Mouse (Mus musculus) cerebellum, adult 2 months (tissue): Measurements from ENCODE around the gene Mst1. TPM values are rescaled to one million over a fixed set of nuclear protein-coding genes. Genes with fewer than 3 reads are reported as not detected.

Experiments used
- DNase-seq, 2 experiments: peaks; one replicate each; pipeline ENCODE4 v3.0.0; 2021
- H3K27ac ChIP-seq: fragments of 200-500 bp; 2 replicates; pipeline ENCODE4 v1.5.1; 2012; ENCODE audit warnings: low read length, control low read depth, inconsistent platforms; ENCODE audit not compliant: insufficient read depth
- H3K27me3 ChIP-seq: fragments of 200-500 bp; 2 replicates; pipeline ENCODE4 v1.6.1; 2012; ENCODE audit warnings: inconsistent platforms, mild to moderate bottlenecking, low read length, moderate library complexity; ENCODE audit not compliant: control insufficient read depth, insufficient read depth
- H3K4me1 ChIP-seq: fragments of 200-500 bp; 2 replicates; pipeline ENCODE4 v1.6.1; 2011; ENCODE audit warnings: low read length; ENCODE audit not compliant: control insufficient read depth, insufficient read depth
- H3K4me3 ChIP-seq: fragments of 200-500 bp; replicated peaks from 2 replicates; pipeline ENCODE3; 2011; ENCODE audit warnings: mild to moderate bottlenecking, low read depth, low read length, control low read depth; ENCODE audit not compliant: insufficient read depth
- CTCF ChIP-seq: fragments of 200-500 bp; IDR thresholded peaks from 2 replicates; pipeline ENCODE4 v1.5.1; 2011; ENCODE audit warnings: low read depth, mild to moderate bottlenecking, control low read depth, low read length, moderate library complexity, borderline replicate concordance; ENCODE audit not compliant: insufficient read depth
- POLR2A ChIP-seq: fragments of 200-500 bp; IDR thresholded peaks from 2 replicates; pipeline ENCODE4 v1.6.1; 2011; ENCODE audit warnings: low read length, control low read depth, borderline replicate concordance; ENCODE audit not compliant: insufficient read depth
- WGBS: fragments of 180-500 bp; shearing (Covaris S2); methylation state at CpG from one replicate; pipeline ENCODE4 v1.1.7; 2018; 5-methylcytosine and 5-hydroxymethylcytosine counted together
- polyA plus RNA-seq: library from polyadenylated mRNA; depleted of rRNA; stranded (reverse); fragments of >200 nt; gene quantifications from 2 replicates; pipeline ENCODE4 v1.2.3, GENCODE M21; 2012

Gene Mst1
- polyA plus RNA-seq, 1 experiment: 0.13 TPM

DNA sequence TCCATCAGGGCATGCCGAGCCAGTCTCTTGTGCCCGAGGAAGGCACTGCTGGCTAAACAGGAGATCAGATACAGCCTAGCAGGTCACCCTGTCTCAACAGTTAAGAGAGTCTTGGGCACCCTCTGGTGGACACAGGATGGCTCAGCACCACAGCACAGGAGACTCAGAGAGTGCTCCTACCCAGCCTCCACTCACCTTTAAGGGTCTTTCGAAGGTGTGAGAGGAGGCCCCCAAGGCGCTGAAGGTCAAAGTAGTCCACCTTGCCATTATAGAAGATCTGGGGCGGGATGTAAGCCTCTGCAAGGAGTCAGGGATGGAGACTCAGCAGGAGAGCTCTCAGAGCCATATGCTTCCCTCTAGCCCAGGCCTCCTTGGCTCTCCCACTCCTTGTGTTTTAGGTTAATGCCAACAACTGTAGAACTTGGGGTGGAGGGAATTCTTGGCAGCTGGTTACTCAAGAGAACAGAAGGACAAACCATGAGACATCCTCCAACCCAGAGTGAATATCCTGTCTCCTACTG, 14.7 kb upstream of the Mst1 start:
- TF ChIP-seq POLR2A: no peak
- TF ChIP-seq CTCF: peak; percentile 82
- DNase-seq: peak; percentile 88
- WGBS: 6% methylated on average over 5 of the region's 5 CpGs
- Histone ChIP-seq H3K4me3 (no peak overlapping the region), H3K27me3 (no peaks in the 10 kb centered on the region), H3K27ac (peak overlapping the region; percentile 97), H3K4me1 (peaks cover 49% of the 10 kb centered on the region)

DNA sequence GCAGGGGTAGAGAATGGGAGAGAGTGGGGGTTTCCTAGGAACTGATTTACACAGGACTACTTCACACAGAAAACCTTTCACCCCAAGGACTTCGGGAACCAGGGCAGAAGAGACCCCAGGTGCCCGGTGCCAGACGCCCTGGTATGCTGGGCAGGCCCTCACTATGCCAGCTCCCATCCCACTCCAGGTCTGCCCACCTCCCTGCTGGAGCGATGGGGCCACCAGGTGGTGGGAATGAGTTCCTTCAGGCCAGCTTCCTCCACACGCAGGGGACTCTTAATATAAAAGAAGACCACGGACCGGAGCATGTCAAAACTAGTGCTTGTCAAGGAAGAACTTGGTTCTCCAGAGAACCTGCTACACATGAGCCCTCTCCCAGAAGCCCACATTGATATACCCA, 13.0 kb upstream of the Mst1 start:
- Histone ChIP-seq H3K27ac (peak overlapping the region; percentile 97), H3K4me1 (peaks cover 60% of the 10 kb centered on the region), H3K4me3 (no peak overlapping the region), H3K27me3 (no peaks in the 10 kb centered on the region)
- WGBS: 52% methylated on average over 7 of the region's 7 CpGs
- peak in 1 of 2 experiments; percentile 34 for DNase-seq
- TF ChIP-seq POLR2A: no peak
- TF ChIP-seq CTCF: no peak

DNA sequence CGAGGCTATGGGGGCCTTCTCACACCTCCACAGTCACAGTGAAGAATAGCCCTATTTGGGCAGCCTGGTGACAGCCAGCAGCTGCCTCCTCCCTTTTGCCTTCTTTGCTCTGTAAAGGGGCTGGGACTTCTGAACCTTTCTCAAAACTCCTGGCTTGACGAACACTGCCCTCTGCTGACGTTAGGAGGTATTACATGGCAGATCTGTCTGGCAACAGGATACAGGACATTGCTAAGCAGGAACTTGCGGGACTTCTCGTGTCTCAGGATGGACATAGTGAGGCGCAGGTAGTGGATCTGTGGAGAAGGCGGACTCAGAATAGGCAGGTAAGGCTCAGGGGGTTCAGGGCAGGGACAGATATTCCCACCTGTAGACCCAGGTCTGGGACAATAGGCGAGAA, 12.3 kb upstream of the Mst1 start:
- Histone ChIP-seq H3K27me3 (no peaks in the 10 kb centered on the region), H3K4me1 (peaks cover 67% of the 10 kb centered on the region), H3K4me3 (no peak overlapping the region), H3K27ac (no peak overlapping the region; the same call in 1 of the 2 replicates)
- 15% methylated on average over 8 of the region's 8 CpGs for WGBS
- TF ChIP-seq CTCF (peak; percentile 91), POLR2A (no peak)
- peak; percentile 87 to 93 for DNase-seq

DNA sequence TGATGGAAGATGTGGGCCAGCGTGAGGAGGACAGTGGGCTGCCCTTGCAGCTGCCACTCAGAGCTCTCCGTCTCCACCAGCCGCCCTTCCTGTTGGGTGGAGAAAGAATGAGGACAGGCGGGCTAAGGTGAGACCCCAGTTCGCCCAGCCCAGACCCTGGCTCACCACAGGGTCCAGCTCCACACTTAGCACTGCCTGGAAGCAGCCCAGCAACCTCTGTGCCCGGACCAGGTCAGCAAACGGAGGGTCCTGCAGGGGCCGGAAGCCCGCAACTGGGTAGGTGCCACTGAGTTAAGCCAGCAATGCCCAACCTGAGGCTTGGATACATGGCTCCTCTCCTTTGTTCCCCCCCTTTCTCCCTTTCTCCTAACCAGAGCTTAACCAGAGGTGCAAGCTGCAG, 11.2 kb upstream of the Mst1 start:
- Histone ChIP-seq H3K4me3 (no peak overlapping the region), H3K4me1 (peaks cover 69% of the 10 kb centered on the region), H3K27ac (no peak overlapping the region), H3K27me3 (no peaks in the 10 kb centered on the region)
- WGBS: 88% methylated on average over 9 of the region's 9 CpGs
- TF ChIP-seq CTCF (no peak), POLR2A (no peak)
- no peak for DNase-seq

DNA sequence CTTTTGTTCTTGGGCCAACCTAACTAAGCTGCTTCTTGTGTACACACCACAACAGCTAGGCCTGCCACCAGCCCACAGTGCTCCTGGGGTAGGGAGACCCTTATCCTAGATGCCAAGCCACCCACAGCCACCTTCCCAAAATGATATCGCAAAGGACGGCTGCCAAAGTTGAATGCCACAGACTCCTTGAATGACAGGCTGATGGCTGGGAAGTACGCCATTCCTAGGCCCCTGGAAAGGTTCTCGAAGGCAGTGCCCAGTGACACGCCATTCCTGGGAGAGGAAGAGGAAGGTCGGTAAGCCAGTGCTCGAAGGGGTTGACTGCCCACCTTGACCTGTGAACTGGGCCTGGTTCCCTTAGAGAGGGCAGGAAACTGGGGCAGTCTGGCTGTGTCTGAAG, 10.7 kb upstream of the Mst1 start:
- Histone ChIP-seq H3K27me3 (no peaks in the 10 kb centered on the region), H3K27ac (peak overlapping the region; percentile 51), H3K4me1 (peaks cover 65% of the 10 kb centered on the region), H3K4me3 (no peak overlapping the region)
- DNase-seq: no peak
- 41% methylated on average over 7 of the region's 7 CpGs for WGBS
- TF ChIP-seq POLR2A (no peak), CTCF (no peak)

DNA sequence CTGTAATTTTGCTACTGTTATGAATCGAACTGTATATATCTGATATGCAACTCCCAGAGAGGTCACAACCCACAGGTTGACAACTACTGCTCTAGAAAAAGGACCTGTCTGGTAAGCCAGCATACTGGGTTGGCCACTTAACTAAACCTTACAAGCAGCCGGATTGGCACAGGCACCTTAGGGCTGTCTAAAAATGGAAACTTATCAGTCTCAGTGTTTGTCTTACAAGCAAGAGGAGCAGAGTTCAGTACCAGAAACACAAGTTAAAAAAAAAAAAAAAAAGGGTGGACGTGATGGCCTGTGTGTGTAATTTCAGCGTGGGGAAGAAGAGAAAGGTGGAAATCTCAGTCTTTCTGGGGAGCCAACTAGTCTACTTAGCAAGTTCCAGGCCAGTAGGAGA, 8.4 kb upstream of the Mst1 start:
- H3K4me3 ChIP-seq: no peak overlapping the region
- DNase-seq: no peak
- H3K4me1 ChIP-seq: peaks cover 44% of the 10 kb centered on the region
- peak overlapping the region; percentile 100 for H3K27ac ChIP-seq
- H3K27me3 ChIP-seq: no peaks in the 10 kb centered on the region
- WGBS: 50% methylated on average over 4 of the region's 4 CpGs
- TF ChIP-seq POLR2A: no peak
- no peak for TF ChIP-seq CTCF

DNA sequence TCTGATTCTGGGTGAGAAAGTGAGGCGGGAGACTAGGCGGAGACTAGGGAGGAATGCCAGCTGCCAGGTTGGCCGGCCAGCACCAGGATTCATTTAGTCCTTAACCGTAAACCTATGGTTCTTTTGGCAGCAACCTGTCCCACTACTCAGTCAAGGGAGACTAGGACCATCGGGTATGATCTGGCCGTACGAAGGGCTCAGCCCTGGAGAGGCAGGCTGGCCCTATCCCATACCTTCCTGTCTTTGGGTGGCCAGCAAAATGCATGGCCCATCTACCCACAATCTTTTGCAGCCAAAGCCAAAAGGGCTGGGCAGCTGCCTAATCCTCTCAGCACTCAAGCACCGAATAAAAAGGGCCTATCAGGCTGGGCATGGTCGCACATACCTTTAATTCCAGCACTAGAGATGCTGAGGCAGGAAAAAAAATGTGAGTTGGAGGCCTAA, 7.7 kb upstream of the Mst1 start:
- DNase-seq: peak; percentile 71 to 77
- TF ChIP-seq CTCF (no peak), POLR2A (0 out of 2 replicates have a peak, but pooled peaks have one; percentile 26)
- Histone ChIP-seq H3K4me1 (peaks cover 43% of the 10 kb centered on the region), H3K4me3 (peak overlapping the region; percentile 11), H3K27ac (peak overlapping the region; percentile 100), H3K27me3 (no peaks in the 10 kb centered on the region)
- 16% methylated on average over 9 of the region's 9 CpGs for WGBS

DNA sequence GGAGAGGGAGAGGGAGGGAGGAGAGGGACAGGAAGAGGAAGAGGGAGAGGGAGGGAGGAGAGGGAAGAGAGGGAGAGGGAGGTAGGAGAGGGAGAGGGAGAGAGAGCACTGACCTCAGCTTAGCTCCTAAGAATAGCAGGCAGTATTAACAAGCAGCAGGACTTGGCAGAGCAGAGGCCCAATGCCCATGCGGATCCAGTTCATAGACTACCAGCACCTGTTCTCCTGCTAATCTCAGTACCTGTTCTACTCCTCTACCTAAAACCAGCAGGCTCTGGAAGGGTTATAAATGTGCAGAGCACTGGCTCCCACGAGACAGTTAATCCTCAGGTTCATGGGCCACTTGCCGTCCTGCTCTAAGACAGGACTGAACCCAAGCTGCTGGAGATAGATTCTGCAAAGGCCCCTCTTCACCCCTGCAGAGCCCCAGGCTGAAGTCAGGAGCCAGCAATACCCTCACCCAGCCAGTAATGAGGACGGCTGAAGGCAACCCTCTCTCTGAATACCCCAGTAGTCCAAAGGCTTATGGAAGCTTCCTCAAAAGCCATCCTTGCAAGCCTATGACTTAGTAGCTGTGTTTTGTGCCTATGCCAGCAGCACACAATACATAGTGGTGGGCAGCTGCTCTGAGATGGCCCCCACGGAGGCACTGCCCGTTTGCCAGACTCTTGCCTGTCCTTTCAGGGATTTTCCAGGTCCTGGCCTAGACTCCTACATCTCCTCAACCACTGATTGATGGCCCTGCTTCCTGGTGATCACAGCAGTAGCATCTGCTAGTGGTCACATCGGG, 6.9 kb upstream of the Mst1 start:
- 9% methylated on average over 7 of the region's 7 CpGs for WGBS
- Histone ChIP-seq H3K4me1 (peaks cover 47% of the 10 kb centered on the region), H3K4me3 (no peak overlapping the region), H3K27me3 (no peaks in the 10 kb centered on the region), H3K27ac (peak overlapping the region; percentile 100)
- DNase-seq: peak; percentile 85 to 96
- peak; percentile 52; the same call in 1 of the 2 replicates for TF ChIP-seq POLR2A
- TF ChIP-seq CTCF: no peak
